Mouse (Mus musculus): Measurements from ENCODE around the gene Pabpn1. TPM values are rescaled to one million over a fixed set of nuclear protein-coding genes. Genes with fewer than 3 reads are reported as not detected.

Gene Pabpn1
- polyA plus RNA-seq, 1 experiment from 2014 or later, result 158 TPM

Other genes starting within 250 kb of the Pabpn1 start
- gene 1700123O20Rik, start 206.3 kb upstream of the Pabpn1 start, polyA plus RNA-seq (2015; fragmentation: Nextera tagmentation; extraction: Ambion mirVana), result 72.2 and 72.3 TPM in 2 replicates
- 113 and 115 TPM in 2 replicates for gene Acin1, start 205.6 kb upstream of the Pabpn1 start, polyA plus RNA-seq (2015; fragmentation: Nextera tagmentation; extraction: Ambion mirVana)
- 0.18 and 0.19 TPM in 2 replicates for gene Gm29776, start 193.7 kb upstream of the Pabpn1 start, polyA plus RNA-seq (2015; fragmentation: Nextera tagmentation; extraction: Ambion mirVana)
- gene Cebpe, start 180.3 kb upstream of the Pabpn1 start, polyA plus RNA-seq (2015; fragmentation: Nextera tagmentation; extraction: Ambion mirVana), result 0.12 and 0.29 TPM in 2 replicates
- gene Slc7a8, start 110.6 kb upstream of the Pabpn1 start, polyA plus RNA-seq (2015; fragmentation: Nextera tagmentation; extraction: Ambion mirVana), result 6.1 and 8.1 TPM in 2 replicates
- 0.19 TPM in 1 of 2 replicates, not detected in the other for gene Rnf212b, start 78.4 kb upstream of the Pabpn1 start, polyA plus RNA-seq (2015; fragmentation: Nextera tagmentation; extraction: Ambion mirVana)
- gene Homez, start 21.5 kb upstream of the Pabpn1 start, polyA plus RNA-seq (2015; fragmentation: Nextera tagmentation; extraction: Ambion mirVana), result 10.6 and 14.5 TPM in 2 replicates
- gene Ppp1r3e, start 14.9 kb upstream of the Pabpn1 start, polyA plus RNA-seq (2015; fragmentation: Nextera tagmentation; extraction: Ambion mirVana), result 4.0 and 4.1 TPM in 2 replicates
- gene Bcl2l2, start 9.1 kb upstream of the Pabpn1 start, polyA plus RNA-seq (2015; fragmentation: Nextera tagmentation; extraction: Ambion mirVana), result 3.4 and 4.0 TPM in 2 replicates
- gene Gm20521, start 9.1 kb upstream of the Pabpn1 start, polyA plus RNA-seq (2015; fragmentation: Nextera tagmentation; extraction: Ambion mirVana), result not detected in 2 replicates
- 228 and 297 TPM in 2 replicates for gene Slc22a17, start 20.6 kb downstream of the Pabpn1 start, polyA plus RNA-seq (2015; fragmentation: Nextera tagmentation; extraction: Ambion mirVana)
- 11.9 and 16.4 TPM in 2 replicates for gene Efs, start 33.6 kb downstream of the Pabpn1 start, polyA plus RNA-seq (2015; fragmentation: Nextera tagmentation; extraction: Ambion mirVana)
- gene Il25, start 40.2 kb downstream of the Pabpn1 start, polyA plus RNA-seq (2015; fragmentation: Nextera tagmentation; extraction: Ambion mirVana), result 0.51 and 0.63 TPM in 2 replicates
- gene Cmtm5, start 43.8 kb downstream of the Pabpn1 start, polyA plus RNA-seq (2015; fragmentation: Nextera tagmentation; extraction: Ambion mirVana), result 15.8 and 18.1 TPM in 2 replicates
- gene Myh6, start 74.4 kb downstream of the Pabpn1 start, polyA plus RNA-seq (2015; fragmentation: Nextera tagmentation; extraction: Ambion mirVana), result 1.8 and 2.5 TPM in 2 replicates
- not detected in 2 replicates for gene Gm17428, start 84.4 kb downstream of the Pabpn1 start, polyA plus RNA-seq (2015; fragmentation: Nextera tagmentation; extraction: Ambion mirVana)
- gene Myh7, start 102.1 kb downstream of the Pabpn1 start, polyA plus RNA-seq (2015; fragmentation: Nextera tagmentation; extraction: Ambion mirVana), result 7.4 and 9.6 TPM in 2 replicates
- 47.6 and 60.4 TPM in 2 replicates for gene Ngdn, start 123.0 kb downstream of the Pabpn1 start, polyA plus RNA-seq (2015; fragmentation: Nextera tagmentation; extraction: Ambion mirVana)
- gene Zfhx2, start 199.8 kb downstream of the Pabpn1 start, polyA plus RNA-seq (2015; fragmentation: Nextera tagmentation; extraction: Ambion mirVana), result 20.3 and 24.5 TPM in 2 replicates
- 27.9 and 31.6 TPM in 2 replicates for gene Thtpa, start 202.3 kb downstream of the Pabpn1 start, polyA plus RNA-seq (2015; fragmentation: Nextera tagmentation; extraction: Ambion mirVana)
- gene Ap1g2, start 214.1 kb downstream of the Pabpn1 start, polyA plus RNA-seq (2015; fragmentation: Nextera tagmentation; extraction: Ambion mirVana), result 6.2 and 12.4 TPM in 2 replicates
- 30.6 and 37.0 TPM in 2 replicates for gene Jph4, start 224.4 kb downstream of the Pabpn1 start, polyA plus RNA-seq (2015; fragmentation: Nextera tagmentation; extraction: Ambion mirVana)

Measured in neural tube, embryonic 15.5 days (tissue).